Mouse (Mus musculus): ENCODE data around the gene Krtap4-16. TPM values are rescaled to one million over a fixed set of nuclear protein-coding genes. Genes with fewer than 3 reads are reported as not detected.
"Not testable (repeated sequence)": the region's sequence is repeated elsewhere in the genome, so short reads cannot be mapped to it uniquely, and the experiment has no call there.

Gene Krtap4-16
- polyA plus RNA-seq (2015; fragmentation: Nextera tagmentation; extraction: Ambion mirVana), result not detected in 2 replicates

- ATAC-seq (ENCODE audit: low FRiP score, low TSS enrichment), result no peak
- no peak within 1 kb of the TSS for H3K9ac ChIP-seq (replicated peaks; ENCODE audit: low read length)
- H3K4me2 ChIP-seq (replicated peaks; ENCODE audit: low read depth, low read length), result no peak within 1 kb of the TSS
- no peaks in the 10 kb centered on the region for H3K36me3 ChIP-seq (ENCODE audit: insufficient read depth, low read length)
- no peak within 1 kb of the TSS for H3K4me3 ChIP-seq (ENCODE audit: low read length)
- no peak within 1 kb of the TSS for H3K27ac ChIP-seq (ENCODE audit: low read length)
- no peaks in the 10 kb centered on the region for H3K9me3 ChIP-seq (ENCODE audit: low read length)
- no peaks in the 10 kb centered on the region for H3K4me1 ChIP-seq (ENCODE audit: insufficient read depth, low read length)
- no peaks in the 10 kb centered on the region for H3K27me3 ChIP-seq (ENCODE audit: insufficient read depth, low read length)
These were observed at the start of gene Krtap4-16 for GRCm38 (mm10) chr11:99851508-99851907. TSS of gene Krtap4-16 (minus strand) at chr11:99851608.

GRCm38 (mm10) chr11:99878887-99879286 is 27.5 kb upstream of the Krtap4-16 start, which contains the start of gene Gm11567:
TSS of gene Gm11567 (plus strand) at chr11:99879187.
- not testable (repeated sequence) for H3K27me3 ChIP-seq (ENCODE audit: insufficient read depth, low read length); H3K4me3 ChIP-seq (ENCODE audit: low read length); H3K4me1 ChIP-seq (ENCODE audit: insufficient read depth, low read length); H3K27ac ChIP-seq (ENCODE audit: low read length); ATAC-seq (ENCODE audit: low FRiP score, low TSS enrichment); H3K9me3 ChIP-seq (ENCODE audit: low read length); H3K4me2 ChIP-seq (replicated peaks; ENCODE audit: low read depth, low read length); H3K9ac ChIP-seq (replicated peaks; ENCODE audit: low read length); H3K36me3 ChIP-seq (ENCODE audit: insufficient read depth, low read length)
- WGBS, result 41% methylated on average over 1 of the region's 1 CpGs

- not testable (repeated sequence) for H3K27ac ChIP-seq (ENCODE audit: low read length); H3K27me3 ChIP-seq (ENCODE audit: insufficient read depth, low read length); H3K4me3 ChIP-seq (ENCODE audit: low read length); H3K4me2 ChIP-seq (replicated peaks; ENCODE audit: low read depth, low read length); H3K4me1 ChIP-seq (ENCODE audit: insufficient read depth, low read length); H3K9me3 ChIP-seq (ENCODE audit: low read length); H3K9ac ChIP-seq (replicated peaks; ENCODE audit: low read length); H3K36me3 ChIP-seq (ENCODE audit: insufficient read depth, low read length); ATAC-seq (ENCODE audit: low FRiP score, low TSS enrichment)
- 74% methylated on average over 1 of the region's 1 CpGs for WGBS
These were observed 21.7 kb upstream of the Krtap4-16 start, which contains the start of gene Krtap9-1 for GRCm38 (mm10) chr11:99873089-99873488. TSS of gene Krtap9-1 (plus strand) at chr11:99873389.

- not testable (repeated sequence) for ATAC-seq (ENCODE audit: low FRiP score, low TSS enrichment); H3K27ac ChIP-seq (ENCODE audit: low read length); H3K9me3 ChIP-seq (ENCODE audit: low read length); H3K36me3 ChIP-seq (ENCODE audit: insufficient read depth, low read length); H3K4me1 ChIP-seq (ENCODE audit: insufficient read depth, low read length); H3K4me2 ChIP-seq (replicated peaks; ENCODE audit: low read depth, low read length); H3K4me3 ChIP-seq (ENCODE audit: low read length); H3K27me3 ChIP-seq (ENCODE audit: insufficient read depth, low read length); H3K9ac ChIP-seq (replicated peaks; ENCODE audit: low read length)
- WGBS, result 79% methylated on average over 1 of the region's 1 CpGs
These were observed 12.8 kb upstream of the Krtap4-16 start, which contains the start of gene Gm11559 for GRCm38 (mm10) chr11:99864176-99864575. TSS of gene Gm11559 (plus strand) at chr11:99864476.

- no peak overlapping the region for H3K9ac ChIP-seq (replicated peaks; ENCODE audit: low read length)
- no peaks in the 10 kb centered on the region for H3K9me3 ChIP-seq (ENCODE audit: low read length)
- ATAC-seq (ENCODE audit: low FRiP score, low TSS enrichment), result no peak
- 78% methylated on average over 2 of the region's 2 CpGs for WGBS
- no peak overlapping the region for H3K4me2 ChIP-seq (replicated peaks; ENCODE audit: low read depth, low read length)
- no peaks in the 10 kb centered on the region for H3K27me3 ChIP-seq (ENCODE audit: insufficient read depth, low read length)
- H3K4me1 ChIP-seq (ENCODE audit: insufficient read depth, low read length), result no peaks in the 10 kb centered on the region
- no peaks in the 10 kb centered on the region for H3K36me3 ChIP-seq (ENCODE audit: insufficient read depth, low read length)
- no peak overlapping the region for H3K4me3 ChIP-seq (ENCODE audit: low read length)
- no peak overlapping the region for H3K27ac ChIP-seq (ENCODE audit: low read length)
These were observed 7.4 kb upstream of the Krtap4-16 start for GRCm38 (mm10) chr11:99858761-99859160.

GRCm38 (mm10) chr11:99857617-99858016 is 6.2 kb upstream of the Krtap4-16 start, which contains the start of gene Gm11568:
TSS of gene Gm11568 (plus strand) at chr11:99857917.
- ATAC-seq (ENCODE audit: low FRiP score, low TSS enrichment), result no peak
- H3K9me3 ChIP-seq (ENCODE audit: low read length), result no peaks in the 10 kb centered on the region
- no peak within 1 kb of the TSS for H3K27ac ChIP-seq (ENCODE audit: low read length)
- no peak within 1 kb of the TSS for H3K4me2 ChIP-seq (replicated peaks; ENCODE audit: low read depth, low read length)
- H3K27me3 ChIP-seq (ENCODE audit: insufficient read depth, low read length), result no peaks in the 10 kb centered on the region
- no peaks in the 10 kb centered on the region for H3K4me1 ChIP-seq (ENCODE audit: insufficient read depth, low read length)
- no peaks in the 10 kb centered on the region for H3K36me3 ChIP-seq (ENCODE audit: insufficient read depth, low read length)
- no peak within 1 kb of the TSS for H3K9ac ChIP-seq (replicated peaks; ENCODE audit: low read length)
- H3K4me3 ChIP-seq (ENCODE audit: low read length), result no peak within 1 kb of the TSS
- WGBS, result 79% methylated on average over 2 of the region's 2 CpGs

GRCm38 (mm10) chr11:99854121-99854520 is 2.7 kb upstream of the Krtap4-16 start:
- Histone ChIP-seq H3K27me3 (ENCODE audit: insufficient read depth, low read length) (no peaks in the 10 kb centered on the region), H3K36me3 (ENCODE audit: insufficient read depth, low read length) (no peaks in the 10 kb centered on the region), H3K4me3 (ENCODE audit: low read length) (no peak overlapping the region), H3K27ac (ENCODE audit: low read length) (no peak overlapping the region), H3K9me3 (ENCODE audit: low read length) (no peaks in the 10 kb centered on the region), H3K4me2 (replicated peaks; ENCODE audit: low read depth, low read length) (no peak overlapping the region), H3K4me1 (ENCODE audit: insufficient read depth, low read length) (no peaks in the 10 kb centered on the region), H3K9ac (replicated peaks; ENCODE audit: low read length) (no peak overlapping the region)
- WGBS, result 51% methylated on average over 3 of the region's 3 CpGs
- ATAC-seq (ENCODE audit: low FRiP score, low TSS enrichment), result no peak

- H3K4me3 ChIP-seq (ENCODE audit: low read length), result no peak overlapping the region
- H3K27me3 ChIP-seq (ENCODE audit: insufficient read depth, low read length), result no peaks in the 10 kb centered on the region
- no peak overlapping the region for H3K4me2 ChIP-seq (replicated peaks; ENCODE audit: low read depth, low read length)
- ATAC-seq (ENCODE audit: low FRiP score, low TSS enrichment), result no peak
- H3K27ac ChIP-seq (ENCODE audit: low read length), result no peak overlapping the region
- no peak overlapping the region for H3K9ac ChIP-seq (replicated peaks; ENCODE audit: low read length)
- no peaks in the 10 kb centered on the region for H3K36me3 ChIP-seq (ENCODE audit: insufficient read depth, low read length)
- H3K4me1 ChIP-seq (ENCODE audit: insufficient read depth, low read length), result no peaks in the 10 kb centered on the region
- H3K9me3 ChIP-seq (ENCODE audit: low read length), result no peaks in the 10 kb centered on the region
- WGBS, result 75% methylated on average over 2 of the region's 2 CpGs
These were observed 4.7 kb downstream of the Krtap4-16 start for GRCm38 (mm10) chr11:99846746-99847145.

- ATAC-seq (ENCODE audit: low FRiP score, low TSS enrichment), result no peak
- Histone ChIP-seq H3K4me1 (ENCODE audit: insufficient read depth, low read length) (no peaks in the 10 kb centered on the region), H3K9me3 (ENCODE audit: low read length) (no peaks in the 10 kb centered on the region), H3K27ac (ENCODE audit: low read length) (no peak overlapping the region), H3K9ac (replicated peaks; ENCODE audit: low read length) (no peak overlapping the region), H3K27me3 (ENCODE audit: insufficient read depth, low read length) (no peaks in the 10 kb centered on the region), H3K4me3 (ENCODE audit: low read length) (no peak overlapping the region), H3K4me2 (replicated peaks; ENCODE audit: low read depth, low read length) (no peak overlapping the region), H3K36me3 (ENCODE audit: insufficient read depth, low read length) (no peaks in the 10 kb centered on the region)
- WGBS, result 21% methylated on average over 1 of the region's 1 CpGs
These were observed 9.2 kb downstream of the Krtap4-16 start for GRCm38 (mm10) chr11:99842185-99842584.

GRCm38 (mm10) chr11:99837966-99838365 is 13.4 kb downstream of the Krtap4-16 start, which contains the start of gene 2300003K06Rik:
TSS of gene 2300003K06Rik (minus strand) at chr11:99838066.
- WGBS, result 86% methylated on average over 1 of the region's 1 CpGs
- no peaks in the 10 kb centered on the region for H3K9me3 ChIP-seq (ENCODE audit: low read length)

More at GRCm38 (mm10) chr11:99837966-99838365, 13.4 kb downstream of the Krtap4-16 start, which contains the start of gene 2300003K06Rik:
- Histone ChIP-seq H3K4me3 (ENCODE audit: low read length) (no peak within 1 kb of the TSS), H3K36me3 (ENCODE audit: insufficient read depth, low read length) (no peaks in the 10 kb centered on the region), H3K4me2 (replicated peaks; ENCODE audit: low read depth, low read length) (no peak within 1 kb of the TSS), H3K4me1 (ENCODE audit: insufficient read depth, low read length) (no peaks in the 10 kb centered on the region), H3K27ac (ENCODE audit: low read length) (no peak within 1 kb of the TSS), H3K9ac (replicated peaks; ENCODE audit: low read length) (no peak within 1 kb of the TSS), H3K27me3 (ENCODE audit: insufficient read depth, low read length) (no peaks in the 10 kb centered on the region)
- no peak for ATAC-seq (ENCODE audit: low FRiP score, low TSS enrichment)
